Mouse (Mus musculus): ENCODE measurements around the gene Pkn3. TPM values are rescaled to one million over a fixed set of nuclear protein-coding genes. Genes with fewer than 3 reads are reported as not detected.

Gene Pkn3
- total RNA-seq, 2 experiments from 2014 or later: 8.3 to 11.5 TPM

DNA sequence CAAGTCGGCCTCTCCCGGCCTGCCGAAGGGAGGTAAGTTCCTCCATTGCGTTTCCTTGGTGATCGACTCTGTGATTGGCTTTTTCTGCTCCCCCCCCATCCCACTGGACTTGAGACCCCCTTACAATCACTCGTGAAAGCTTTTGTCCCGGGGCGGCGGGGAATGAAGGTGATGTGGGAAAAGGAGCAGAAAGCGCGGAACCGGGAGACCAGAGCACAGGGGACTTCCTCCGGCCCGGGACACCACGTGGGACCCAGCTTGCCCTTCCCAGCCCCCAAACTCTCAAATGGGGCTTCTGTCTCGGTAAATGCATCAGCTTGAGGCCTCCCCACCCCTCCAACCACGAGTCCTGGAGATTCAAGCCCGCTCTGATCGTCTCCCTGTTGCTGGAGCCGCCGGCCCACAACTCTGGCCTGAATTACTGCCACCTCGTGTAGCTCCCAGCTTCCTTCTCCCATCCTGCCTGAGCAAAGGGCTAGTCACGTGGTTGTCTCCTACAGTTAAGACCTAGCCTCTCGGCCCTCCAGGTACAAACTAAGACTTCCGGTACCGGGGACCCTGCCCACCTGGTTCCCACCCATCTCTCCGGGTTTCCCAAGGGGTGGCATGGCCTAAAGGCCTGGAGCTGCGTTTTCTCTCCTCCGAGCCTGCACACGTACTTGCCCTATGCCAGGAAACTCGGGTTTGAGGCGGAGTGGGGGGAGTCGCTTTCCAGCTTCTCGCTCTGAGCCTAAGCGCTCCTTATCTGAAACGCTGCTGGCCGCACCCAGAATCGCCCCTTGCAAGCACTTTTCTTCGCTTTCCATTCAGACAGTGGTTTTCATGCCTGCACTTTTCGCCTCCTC lies 15.0 kb upstream of the Pkn3 start:
- intact Hi-C loops (cut with DNase I): loop anchor here (2.0 to 5.0 kb wide), 2 partner anchors 14 to 715 kb away; partner anchors contain the start of genes Med27 and Wdr34

DNA sequence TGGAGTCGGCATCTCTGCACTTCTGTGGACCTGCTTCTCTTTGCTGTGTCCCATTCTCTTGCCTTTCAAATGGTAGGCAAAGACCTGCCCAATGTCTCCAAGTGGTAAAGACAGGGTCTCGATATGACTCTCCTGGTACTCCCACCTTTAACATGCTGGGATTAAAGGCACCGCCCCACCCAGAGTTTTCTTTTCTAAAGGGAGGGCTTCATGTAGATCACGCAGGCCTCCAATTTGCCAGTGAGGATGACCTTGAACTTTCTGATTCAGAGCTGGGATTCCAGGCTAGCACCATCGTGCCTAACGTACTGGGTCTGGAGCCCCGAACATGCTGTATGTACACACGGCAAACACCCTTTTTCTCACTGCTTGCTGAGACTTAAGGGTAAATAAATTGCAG lies 14.2 kb upstream of the Pkn3 start:
- intact Hi-C loops (cut with DNase I): loop anchor here (2.0 to 5.0 kb wide), 2 partner anchors 14 to 716 kb away; partner anchors contain the start of genes Med27 and Wdr34
- no peak for DNase-seq

More for the DNA sequence above, 15.0 kb upstream of the Pkn3 start:
- peak; percentile 62 to 79 for DNase-seq

DNA sequence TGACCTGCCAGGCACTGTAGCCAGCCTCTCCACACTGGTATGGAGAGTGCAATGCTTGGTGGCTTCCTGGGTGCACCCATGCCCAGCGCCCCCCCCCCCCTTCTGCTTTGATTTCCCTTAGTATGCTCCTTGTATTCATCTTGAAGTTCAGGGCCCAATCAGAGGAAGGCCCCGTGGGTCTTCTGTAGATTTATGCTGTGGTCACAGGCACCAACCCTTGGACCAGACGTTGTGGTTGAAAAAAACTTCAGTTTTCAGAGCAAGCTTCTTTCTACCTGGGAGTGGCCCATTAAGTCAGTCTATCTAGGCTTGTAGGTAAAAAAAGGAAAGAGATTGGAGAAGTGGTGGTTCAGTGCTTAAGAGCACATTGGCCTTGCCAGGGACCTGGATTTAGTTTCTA lies 13.7 kb upstream of the Pkn3 start:
- intact Hi-C loops (cut with DNase I): loop anchor here (2.0 to 5.0 kb wide), 2 partner anchors 15 to 716 kb away; partner anchors contain the start of genes Med27 and Wdr34
- no peak for DNase-seq

DNA sequence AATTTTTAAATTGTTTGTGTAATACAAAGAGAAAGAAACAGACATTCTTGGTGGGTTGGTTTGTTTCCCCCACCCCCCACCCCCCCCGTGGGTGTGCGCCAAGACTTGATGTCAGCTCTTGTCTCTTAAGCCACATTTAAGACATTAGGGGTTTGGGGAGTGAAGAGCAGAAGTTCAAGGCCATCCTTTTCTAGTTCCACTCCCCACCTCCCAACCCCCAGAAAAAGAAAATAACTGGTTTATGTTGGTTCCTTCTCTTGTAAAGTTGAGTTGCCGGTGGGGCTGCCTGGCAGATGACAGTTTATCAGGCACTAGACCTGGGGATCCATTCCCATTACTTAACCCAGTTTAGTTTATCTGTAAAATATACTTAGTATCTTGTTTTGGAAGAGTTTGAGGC lies 13.2 kb upstream of the Pkn3 start:
- intact Hi-C loops (cut with DNase I): loop anchor here (5.0 kb wide), 1 partner anchor 717 kb away; the partner anchor contains the start of gene Med27
- DNase-seq: no peak

DNA sequence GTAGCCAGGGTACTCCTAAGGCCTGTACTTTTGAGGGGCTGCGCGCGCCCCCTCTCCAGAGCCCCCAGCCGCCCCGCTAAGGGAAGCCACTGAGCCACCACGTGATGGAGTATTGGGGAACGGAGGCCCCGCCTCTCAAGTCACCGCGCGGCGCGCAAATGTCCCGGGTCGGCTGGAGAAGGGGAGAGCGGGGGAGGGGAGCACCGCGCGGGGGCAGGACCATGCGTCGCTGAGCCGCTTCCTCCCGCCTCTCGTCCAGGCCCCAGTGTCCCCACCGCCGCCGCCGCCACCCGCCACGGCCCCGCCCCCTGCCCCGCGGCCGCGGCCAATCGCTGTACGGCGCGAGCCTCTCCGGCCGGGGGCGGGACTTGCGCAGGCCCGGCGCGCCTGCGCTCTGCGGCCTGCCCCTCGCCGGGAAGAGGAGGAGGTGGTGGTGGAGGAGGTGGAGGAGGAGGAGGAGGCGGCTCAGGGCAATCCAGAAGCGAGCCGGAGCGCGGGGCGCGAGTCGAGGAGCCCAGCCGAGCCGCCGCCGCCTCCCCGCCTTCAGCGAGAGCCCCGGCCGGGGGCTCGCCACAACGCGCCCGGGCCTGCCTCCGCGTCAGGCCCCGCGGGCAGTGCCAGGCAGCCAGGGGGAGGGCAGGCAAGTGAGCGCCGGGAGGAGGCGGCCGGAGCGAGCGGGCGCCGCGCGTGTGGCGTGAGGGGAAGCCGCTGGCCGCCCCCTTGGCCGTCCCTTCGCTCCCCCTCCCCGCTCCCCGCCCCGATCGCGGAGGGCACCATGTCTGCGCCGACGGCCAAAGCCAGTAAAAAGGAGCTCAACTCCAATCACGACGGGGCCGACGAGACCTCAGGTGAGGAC lies 11.2 kb upstream of the Pkn3 start:
- intact Hi-C loops (cut with DNase I): no loop called here
- peak; percentile 94 to 95 for DNase-seq

DNA sequence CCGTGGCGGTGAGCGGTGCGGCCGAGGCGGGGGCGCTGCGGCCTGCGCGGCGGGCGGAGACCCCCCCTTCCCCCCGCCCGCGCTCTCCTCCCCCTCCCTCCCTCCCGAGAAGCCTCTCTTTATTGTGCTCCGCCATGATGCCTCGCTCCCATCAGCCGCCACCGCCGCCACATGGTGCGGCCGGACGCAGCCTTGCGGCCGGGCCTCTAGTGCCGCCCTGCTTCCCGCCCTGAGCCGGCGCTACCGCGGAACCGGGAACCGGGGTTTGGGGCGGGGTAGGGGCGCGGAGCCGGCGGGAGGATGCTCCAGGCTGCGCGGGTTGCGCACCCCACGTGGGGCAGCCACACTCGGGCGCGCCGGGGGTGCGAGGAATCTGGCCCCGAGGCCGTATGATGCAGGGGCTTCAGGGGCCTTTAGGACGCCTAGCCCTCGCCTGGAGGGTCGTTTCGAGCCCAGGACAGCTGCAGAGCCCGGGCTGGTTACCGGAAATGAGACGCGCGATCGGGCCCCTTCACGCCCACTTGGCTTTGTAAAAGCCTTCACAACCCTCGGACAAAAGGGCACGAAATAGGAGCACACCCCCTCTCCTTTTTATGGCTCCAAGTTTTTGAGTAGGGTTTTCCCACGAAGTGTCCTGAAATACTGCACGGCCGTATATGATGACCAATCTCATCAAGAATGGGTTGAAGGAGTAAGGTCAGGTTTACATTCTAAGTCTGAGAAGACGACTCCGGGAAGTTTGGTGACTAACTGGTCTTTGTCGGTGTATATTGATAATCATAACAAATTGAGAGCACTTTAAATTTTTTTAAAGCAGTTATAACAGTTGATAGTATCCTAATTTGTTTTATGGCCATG lies 10.2 kb upstream of the Pkn3 start:
- intact Hi-C loops (cut with DNase I): no loop called here
- DNase-seq: peak; percentile 40 to 66

DNA sequence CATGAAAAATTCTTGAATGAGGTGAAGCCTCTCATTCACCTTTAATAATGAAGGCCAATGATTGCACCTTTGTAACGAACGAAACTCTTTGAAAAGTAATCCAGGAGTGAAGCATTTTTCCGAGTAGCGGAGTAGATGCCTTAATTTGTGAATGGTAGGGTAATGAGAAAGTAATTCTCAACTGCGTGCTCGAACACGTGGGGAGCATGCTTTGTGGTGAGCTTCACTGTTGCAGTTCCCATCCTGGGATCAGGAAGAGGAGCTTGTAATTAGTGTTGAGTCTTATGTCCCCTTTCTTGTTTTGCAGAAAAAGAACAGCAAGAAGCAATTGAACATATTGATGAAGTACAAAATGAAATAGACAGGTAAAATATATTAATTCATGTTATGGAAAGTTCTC lies 9.5 kb upstream of the Pkn3 start:
- DNase-seq: no peak
- intact Hi-C loops (cut with DNase I): no loop called here

DNA sequence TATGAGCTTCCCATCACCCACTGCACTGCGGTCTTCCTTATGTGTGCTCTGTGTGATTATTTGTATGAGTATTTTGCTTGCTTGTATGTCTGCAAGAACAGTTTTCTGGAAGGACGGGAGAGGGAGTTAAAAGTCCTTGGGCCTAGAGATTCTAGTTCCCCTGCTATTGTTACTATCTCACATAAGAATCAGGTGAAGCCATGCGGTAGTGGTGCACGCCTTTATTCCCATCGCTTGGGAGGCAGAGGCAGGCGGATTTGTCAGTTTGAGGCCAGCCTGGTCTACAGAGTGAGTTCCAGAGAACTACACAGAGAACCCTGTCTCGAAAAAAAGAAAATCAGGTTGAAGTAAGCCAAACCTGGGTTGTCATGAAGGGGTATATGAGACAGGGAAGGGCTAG lies 4.6 kb upstream of the Pkn3 start:
- intact Hi-C loops (cut with DNase I): no loop called here
- no peak for DNase-seq

DNA sequence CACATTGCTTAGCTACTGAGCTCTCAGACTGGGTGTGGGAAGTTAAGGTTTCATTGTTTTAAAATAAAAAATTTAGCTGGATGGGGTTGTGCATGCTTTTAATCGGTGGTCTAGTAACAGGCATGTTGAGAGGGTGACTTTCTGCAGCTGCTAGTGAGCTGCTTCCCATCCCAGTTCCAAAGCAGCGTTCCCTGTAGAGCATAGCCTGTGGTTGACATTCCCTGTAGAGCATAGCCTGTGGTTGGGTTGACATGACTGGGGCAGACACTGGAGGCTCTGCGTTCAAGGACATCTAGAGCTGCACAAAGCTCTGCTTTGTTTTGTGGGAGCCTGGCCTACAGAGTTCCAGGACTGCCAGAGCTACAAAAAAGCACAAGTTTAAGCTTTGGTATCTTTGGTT lies 4.2 kb upstream of the Pkn3 start:
- intact Hi-C loops (cut with DNase I): no loop called here
- DNase-seq: no peak

DNA sequence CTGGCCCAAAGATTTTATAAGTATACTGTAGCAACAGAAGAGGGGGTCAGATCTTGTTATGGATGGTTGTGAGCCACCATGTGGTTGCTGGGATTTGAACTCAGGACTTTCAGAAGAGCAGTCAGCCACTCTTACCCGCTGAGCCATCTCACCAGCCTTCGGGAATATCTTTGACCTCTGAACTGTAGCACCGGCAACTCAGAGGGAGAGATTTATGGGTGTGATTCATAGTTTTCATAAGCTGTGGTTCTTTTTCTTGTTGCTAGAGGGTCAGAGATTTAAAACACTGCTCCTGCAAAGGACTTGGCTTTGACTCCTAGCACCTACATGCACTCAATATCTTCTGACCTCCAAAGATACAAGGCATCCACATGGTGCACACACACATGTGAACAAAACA lies 1.9 kb upstream of the Pkn3 start:
- no peak for DNase-seq
- intact Hi-C loops (cut with DNase I): loop anchor here (5.0 kb wide), 1 partner anchor 33 kb away; no protein-coding TSS in a partner anchor

DNA sequence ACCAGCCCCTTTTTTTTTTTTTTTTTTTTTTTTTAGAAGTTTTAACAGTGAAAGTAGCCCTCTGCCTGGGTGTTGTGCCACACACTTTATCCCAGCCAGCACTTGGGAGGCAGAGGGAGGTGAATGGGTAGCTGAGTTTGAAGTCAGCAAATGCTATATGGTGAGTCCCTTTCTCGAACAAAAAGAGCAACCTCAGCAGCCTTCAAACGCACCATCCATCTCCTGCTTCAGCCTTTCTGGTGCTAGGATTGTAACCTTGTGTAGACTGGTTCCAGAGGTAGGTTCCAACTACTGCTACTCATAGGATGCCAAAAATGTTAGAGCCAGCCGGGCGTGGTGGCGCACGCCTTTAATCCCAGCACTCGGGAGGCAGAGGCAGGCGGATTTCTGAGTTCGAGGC lies 1.0 kb upstream of the Pkn3 start:
- intact Hi-C loops (cut with DNase I): loop anchor here (5.0 kb wide), 1 partner anchor 34 kb away; no protein-coding TSS in a partner anchor
- no peak for DNase-seq

DNA sequence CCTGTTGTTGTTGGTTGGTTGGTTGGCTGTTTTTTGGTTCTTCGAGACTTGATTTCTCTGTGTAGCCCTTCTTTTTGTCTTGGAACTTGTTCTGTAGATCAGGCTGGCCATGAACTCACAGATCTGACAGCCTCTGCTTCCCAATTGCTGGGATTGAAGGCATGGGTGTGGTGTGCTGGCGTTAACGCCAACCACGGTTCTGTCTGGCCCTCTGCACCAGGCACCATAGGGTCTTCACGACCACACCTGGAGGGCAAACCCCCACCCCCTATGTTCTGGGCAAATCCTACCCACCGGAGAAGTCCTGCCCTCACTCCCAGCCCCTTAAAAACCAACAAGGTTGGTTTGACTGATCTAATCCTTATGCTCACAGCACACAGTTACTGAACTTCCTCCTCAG lies 525 bp upstream of the Pkn3 start:
- no peak for DNase-seq
- intact Hi-C loops (cut with DNase I): loop anchor here (1.0 to 5.0 kb wide), 2 partner anchors 18 to 35 kb away; no protein-coding TSS in a partner anchor

DNA sequence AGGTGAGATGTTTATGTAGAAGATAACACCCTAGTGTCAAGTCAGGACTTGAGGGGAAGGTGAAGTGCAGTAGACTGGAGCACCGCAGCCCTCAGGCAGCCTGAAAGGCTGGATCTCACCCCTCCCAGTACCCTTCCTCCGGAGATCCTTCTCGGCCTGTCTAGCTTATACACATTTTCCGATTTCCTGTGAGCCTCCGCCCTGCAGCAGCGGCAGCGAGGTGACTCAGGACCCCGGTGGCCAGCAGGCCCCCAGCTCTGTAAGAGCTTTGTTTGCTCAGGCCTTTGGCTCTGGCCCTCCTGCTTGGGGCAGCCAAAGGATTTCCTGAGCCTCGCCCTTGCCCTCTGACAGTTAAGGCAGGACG lies 847 bp downstream of the Pkn3 start:
- DNase-seq: peak; percentile 54 to 70
- intact Hi-C loops (cut with DNase I): loop anchor here (5.0 kb wide), 1 partner anchor 36 kb away; no protein-coding TSS in a partner anchor

DNA sequence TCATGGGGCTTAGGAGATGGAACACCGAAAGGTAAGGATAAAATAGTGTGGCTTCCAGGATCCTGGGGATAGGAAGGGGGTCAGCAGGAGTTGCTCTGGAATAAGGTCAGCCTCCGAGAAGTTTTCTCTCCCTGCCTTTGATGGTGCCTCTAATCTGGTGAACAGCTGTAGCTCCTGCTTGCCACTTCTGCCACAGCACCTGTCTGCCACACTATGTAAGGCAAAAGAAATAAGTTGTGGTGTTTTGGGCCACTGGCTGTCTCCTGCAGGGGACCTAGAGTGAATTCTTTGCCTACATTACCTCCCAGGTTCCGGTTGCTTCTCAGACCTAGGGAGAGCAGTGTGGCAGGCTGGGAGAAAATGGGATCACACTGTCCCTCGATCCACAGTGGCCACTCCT lies 1.3 kb downstream of the Pkn3 start:
- intact Hi-C loops (cut with DNase I): loop anchor here (5.0 kb wide), 1 partner anchor 36 kb away; no protein-coding TSS in a partner anchor
- DNase-seq: no peak

DNA sequence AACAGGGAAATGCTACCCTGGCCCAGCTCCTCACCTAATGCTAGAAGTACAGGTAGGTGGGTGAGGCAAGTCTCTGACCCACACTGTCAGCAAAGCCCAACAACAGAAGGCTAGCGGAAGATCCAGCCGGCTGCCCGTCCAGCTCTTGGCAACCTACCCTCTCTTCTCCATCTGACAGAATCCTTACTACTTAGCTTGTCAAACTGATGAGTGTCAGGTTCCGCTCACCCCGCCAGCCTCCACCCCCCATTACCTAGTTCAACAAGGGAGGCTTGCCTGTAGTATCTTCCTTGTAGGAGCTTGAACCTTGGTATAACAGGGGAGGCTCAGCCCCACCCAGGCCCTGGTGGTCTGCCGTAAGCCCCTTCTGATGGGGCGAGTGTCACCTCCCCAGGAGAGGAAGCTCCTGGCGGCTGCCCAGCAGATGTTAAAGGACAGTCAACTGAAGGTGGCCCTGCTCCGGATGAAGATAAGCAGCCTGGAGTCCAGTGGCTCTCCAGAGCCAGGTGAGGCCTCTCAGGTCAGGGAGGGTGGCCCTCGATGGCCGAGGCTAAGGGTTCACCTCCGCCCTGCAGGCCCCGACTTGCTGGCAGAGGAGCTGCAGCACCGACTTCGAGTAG lies 2.8 kb downstream of the Pkn3 start:
- intact Hi-C loops (cut with DNase I): no loop called here
- DNase-seq: no peak

DNA sequence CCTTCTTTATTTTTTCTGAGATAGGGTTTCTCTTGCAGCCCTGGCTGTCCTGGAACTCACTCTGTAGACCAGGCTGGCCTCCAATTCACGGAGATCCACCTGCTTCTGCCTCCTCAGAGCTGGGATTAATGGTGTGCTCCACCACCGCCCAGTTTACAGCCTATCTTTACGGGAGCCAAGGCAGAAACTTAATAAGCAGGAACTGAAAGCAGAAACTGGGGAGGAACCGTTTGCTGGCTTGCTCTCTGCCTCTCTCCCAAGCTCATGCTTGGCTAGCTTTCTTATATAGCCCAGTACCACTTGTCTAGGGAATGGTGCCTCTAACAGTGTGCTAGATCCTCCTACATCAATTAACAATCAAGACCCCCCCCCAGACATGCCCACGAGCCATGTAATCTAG lies 6.6 kb downstream of the Pkn3 start:
- intact Hi-C loops (cut with DNase I): no loop called here
- no peak for DNase-seq

DNA sequence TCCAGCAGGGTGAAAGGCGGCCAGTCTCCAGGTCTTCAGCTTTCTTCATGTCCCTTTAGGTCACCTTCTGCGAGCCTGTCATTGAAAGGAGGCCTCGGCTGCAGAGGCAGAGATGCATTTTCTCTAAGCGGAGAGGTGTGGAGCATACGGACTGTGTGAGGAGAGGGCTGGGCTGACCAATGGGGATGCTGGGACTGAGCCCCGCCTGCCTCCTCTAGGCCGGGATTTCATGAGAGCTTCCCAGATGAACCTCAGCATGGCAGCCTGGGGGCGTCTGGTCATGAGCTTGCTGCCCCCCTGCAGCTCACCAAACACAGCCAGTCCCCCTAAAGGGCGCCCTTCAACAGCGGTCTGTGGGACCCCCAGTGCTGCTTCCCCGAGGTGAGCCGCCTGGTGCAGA lies 7.1 kb downstream of the Pkn3 start:
- DNase-seq: no peak
- intact Hi-C loops (cut with DNase I): no loop called here

DNA sequence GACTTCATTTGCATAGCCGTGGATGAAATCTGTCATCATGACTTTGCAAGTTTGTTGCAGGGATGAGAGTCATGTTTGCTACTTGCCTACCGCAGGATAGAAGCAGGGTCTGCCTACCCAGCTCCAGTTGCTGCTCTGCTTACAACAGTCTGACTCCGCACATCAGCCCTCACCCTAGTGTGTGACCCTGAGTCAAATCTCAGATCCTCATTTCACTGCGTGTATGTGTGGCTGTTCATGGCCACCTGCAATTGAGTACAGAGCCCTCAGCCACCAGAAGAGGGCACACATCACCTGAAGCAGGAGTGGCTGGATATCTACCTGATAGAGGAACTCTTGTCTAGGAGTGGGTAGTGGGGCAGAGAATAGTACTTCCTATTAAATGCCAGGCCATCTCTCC lies 9.8 kb downstream of the Pkn3 start:
- DNase-seq: no peak
- intact Hi-C loops (cut with DNase I): no loop called here

DNA sequence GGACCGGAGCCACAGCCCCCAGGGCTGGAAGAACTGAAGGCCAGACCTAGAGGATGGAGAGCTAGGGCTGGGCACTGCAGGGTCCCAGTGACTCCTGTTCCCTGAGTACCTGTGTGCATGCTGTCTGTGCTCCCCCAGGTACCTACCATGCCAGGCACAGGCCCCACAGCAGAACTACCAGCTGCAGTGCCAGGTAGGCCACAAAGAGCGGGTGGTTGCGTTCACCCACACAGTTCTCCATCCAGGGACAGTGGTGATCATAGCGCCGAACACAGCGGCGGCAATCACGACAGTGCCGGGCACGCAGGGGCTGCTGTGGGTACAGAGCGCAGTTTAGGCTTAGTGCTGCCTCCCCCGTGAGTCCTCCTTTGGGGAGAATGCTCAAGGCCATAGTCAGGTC lies 14.0 kb downstream of the Pkn3 start:
- no peak for DNase-seq
- intact Hi-C loops (cut with DNase I): no loop called here
